Mouse (Mus musculus): ENCODE results near the gene Slc36a1. TPM values are rescaled to one million over a fixed set of nuclear protein-coding genes. Genes with fewer than 3 reads are reported as not detected.

Gene Slc36a1
- polyA plus RNA-seq, 1 experiment from 2014 or later = 17.5 TPM

- H3K27me3 ChIP-seq = peaks cover 27% of the 10 kb centered on the region
Observed at GRCm38 (mm10) chr11:55179856-55180255, 24.3 kb upstream of the Slc36a1 start.

GRCm38 (mm10) chr11:55183124-55183523, 21.0 kb upstream of the Slc36a1 start:
- in situ Hi-C loops (cut with MboI; ENCODE audit: low pct_unique_long_range_greater_than_20kb) = no loop called here
- CTCF ChIA-PET = interaction anchor here (2.0 kb wide), 1 partner anchor 204 kb away, joined by 4 read pairs; no protein-coding TSS in a partner anchor

More at GRCm38 (mm10) chr11:55179856-55180255, 24.3 kb upstream of the Slc36a1 start:
- POLR2A ChIA-PET = no interaction called here
- ATAC-seq (no peak), DNase-seq (ENCODE audit: low read depth, low spot score) (no peak)
- CTCF ChIA-PET = interaction anchor here (1.5 kb wide), 1 partner anchor 12 kb away, joined by 3 read pairs; no protein-coding TSS in a partner anchor
- in situ Hi-C loops (cut with MboI; ENCODE audit: low pct_unique_long_range_greater_than_20kb) = no loop called here
- TF ChIP-seq CTCF (IDR thresholded peaks at IDR 0.05) = no peak

GRCm38 (mm10) chr11:55184246-55184645, 19.9 kb upstream of the Slc36a1 start:
- CTCF ChIA-PET = interaction anchor here (1.2 to 1.7 kb wide), 2 partner anchors 10 to 12 kb away, joined by 3 read pairs; no protein-coding TSS in a partner anchor
- in situ Hi-C loops (cut with MboI; ENCODE audit: low pct_unique_long_range_greater_than_20kb) = no loop called here
- POLR2A ChIA-PET = no interaction called here
- no peak for TF ChIP-seq CTCF (IDR thresholded peaks at IDR 0.05)
- ATAC-seq (no peak), DNase-seq (ENCODE audit: low read depth, low spot score) (no peak)
- H3K27me3 ChIP-seq = peaks cover 28% of the 10 kb centered on the region

More at GRCm38 (mm10) chr11:55183124-55183523, 21.0 kb upstream of the Slc36a1 start:
- H3K27me3 ChIP-seq = peaks cover 20% of the 10 kb centered on the region
- ATAC-seq (no peak), DNase-seq (ENCODE audit: low read depth, low spot score) (no peak)
- TF ChIP-seq CTCF (IDR thresholded peaks at IDR 0.05) = no peak
- POLR2A ChIA-PET = no interaction called here

- TF ChIP-seq CTCF (IDR thresholded peaks at IDR 0.05) = no peak
- peaks cover 31% of the 10 kb centered on the region for H3K27me3 ChIP-seq
- DNase-seq (ENCODE audit: low read depth, low spot score) (no peak), ATAC-seq (no peak)
- in situ Hi-C loops (cut with MboI; ENCODE audit: low pct_unique_long_range_greater_than_20kb) = no loop called here
- ChIA-PET CTCF (interaction anchor here (1.2 to 1.7 kb wide), 2 partner anchors 10 to 13 kb away, joined by 3 read pairs; no protein-coding TSS in a partner anchor), POLR2A (no interaction called here)
Observed at GRCm38 (mm10) chr11:55184733-55185291, 19.3 kb upstream of the Slc36a1 start, which contains the start of gene Slc36a2. Gene Slc36a2 (minus strand): TSS chr11:55185077.

- peaks cover 35% of the 10 kb centered on the region for H3K27me3 ChIP-seq
- CTCF ChIA-PET = interaction anchor here (0.8 kb wide), 1 partner anchor 8 kb away, joined by 5 read pairs; no protein-coding TSS in a partner anchor
- DNase-seq (ENCODE audit: low read depth, low spot score) (no peak), ATAC-seq (no peak)
- POLR2A ChIA-PET = no interaction called here
- no peak for TF ChIP-seq CTCF (IDR thresholded peaks at IDR 0.05)
- in situ Hi-C loops (cut with MboI; ENCODE audit: low pct_unique_long_range_greater_than_20kb) = no loop called here
Observed at GRCm38 (mm10) chr11:55187292-55187691, 16.9 kb upstream of the Slc36a1 start.

- peaks cover 30% of the 10 kb centered on the region for H3K27me3 ChIP-seq
- in situ Hi-C loops (cut with MboI; ENCODE audit: low pct_unique_long_range_greater_than_20kb) = no loop called here
- ChIA-PET POLR2A (no interaction called here), CTCF (no interaction called here)
- DNase-seq (ENCODE audit: low read depth, low spot score) = no peak
- TF ChIP-seq CTCF (IDR thresholded peaks at IDR 0.05) = no peak
- ATAC-seq = no peak
Observed at GRCm38 (mm10) chr11:55187777-55188176, 16.4 kb upstream of the Slc36a1 start.

GRCm38 (mm10) chr11:55190216-55190615, 13.9 kb upstream of the Slc36a1 start:
- ATAC-seq (no peak), DNase-seq (ENCODE audit: low read depth, low spot score) (no peak)
- ChIA-PET CTCF (no interaction called here), POLR2A (interaction anchor here (0.6 kb wide), 1 partner anchor 44 kb away, joined by 3 read pairs; no protein-coding TSS in a partner anchor)
- no peak for TF ChIP-seq CTCF (IDR thresholded peaks at IDR 0.05)
- peaks cover 26% of the 10 kb centered on the region for H3K27me3 ChIP-seq
- in situ Hi-C loops (cut with MboI; ENCODE audit: low pct_unique_long_range_greater_than_20kb) = no loop called here

GRCm38 (mm10) chr11:55197086-55197485, 7.1 kb upstream of the Slc36a1 start:
- H3K27me3 ChIP-seq = peaks cover 19% of the 10 kb centered on the region
- in situ Hi-C loops (cut with MboI; ENCODE audit: low pct_unique_long_range_greater_than_20kb) = no loop called here
- no peak for ATAC-seq
- ChIA-PET CTCF (interaction anchor here (2.0 to 3.3 kb wide), 3 partner anchors 189 to 248 kb away, joined by 7 to 11 read pairs (median 9); no protein-coding TSS in a partner anchor), POLR2A (interaction anchor here (0.9 kb wide), 1 partner anchor 25 kb away, joined by 3 read pairs; no protein-coding TSS in a partner anchor)
- TF ChIP-seq CTCF (IDR thresholded peaks at IDR 0.05) = no peak
- no peak for DNase-seq (ENCODE audit: low read depth, low spot score)

GRCm38 (mm10) chr11:55197740-55198510, 6.2 kb upstream of the Slc36a1 start:
- in situ Hi-C loops (cut with MboI; ENCODE audit: low pct_unique_long_range_greater_than_20kb) = no loop called here
- DNase-seq (ENCODE audit: low read depth, low spot score) (no peak), ATAC-seq (no peak)
- ChIA-PET POLR2A (interaction anchor here (0.9 kb wide), 1 partner anchor 26 kb away, joined by 3 read pairs; no protein-coding TSS in a partner anchor), CTCF (interaction anchor here (2.1 to 3.3 kb wide), 2 partner anchors 188 to 191 kb away, joined by 9 to 11 read pairs; no protein-coding TSS in a partner anchor)
- no peak for TF ChIP-seq CTCF (IDR thresholded peaks at IDR 0.05)
- H3K27me3 ChIP-seq = peaks cover 24% of the 10 kb centered on the region

- ATAC-seq (peak; percentile 37), DNase-seq (ENCODE audit: low read depth, low spot score) (no peak)
- ChIA-PET CTCF (interaction anchor here (1.0 to 4.7 kb wide), 18 partner anchors 10 to 248 kb away, joined by 3 to 41 read pairs (median 4); no protein-coding TSS in a partner anchor), POLR2A (interaction anchor here (1.0 kb wide), 1 partner anchor 185 kb away, joined by 3 read pairs; no protein-coding TSS in a partner anchor)
- TF ChIP-seq CTCF (IDR thresholded peaks at IDR 0.05) = no peak
- H3K27me3 ChIP-seq = peaks cover 18% of the 10 kb centered on the region
- in situ Hi-C loops (cut with MboI; ENCODE audit: low pct_unique_long_range_greater_than_20kb) = loop anchor here (5.0 kb wide), 3 partner anchors 38 to 243 kb away; no protein-coding TSS in a partner anchor
Observed at GRCm38 (mm10) chr11:55204602-55205001, 452 bp downstream of the Slc36a1 start.
